Mouse (Mus musculus) cerebellum, postnatal 4 days (tissue): ENCODE measurements around the gene Rtn4r.

Experiments
- DNase-seq, 2 experiments: peaks; one replicate each; pipeline ENCODE4 v3.0.0; 2022; ENCODE audit warnings: low spot score in 2 of 2, mixed read lengths in 1 of 2

The Rtn4r gene

DNA sequence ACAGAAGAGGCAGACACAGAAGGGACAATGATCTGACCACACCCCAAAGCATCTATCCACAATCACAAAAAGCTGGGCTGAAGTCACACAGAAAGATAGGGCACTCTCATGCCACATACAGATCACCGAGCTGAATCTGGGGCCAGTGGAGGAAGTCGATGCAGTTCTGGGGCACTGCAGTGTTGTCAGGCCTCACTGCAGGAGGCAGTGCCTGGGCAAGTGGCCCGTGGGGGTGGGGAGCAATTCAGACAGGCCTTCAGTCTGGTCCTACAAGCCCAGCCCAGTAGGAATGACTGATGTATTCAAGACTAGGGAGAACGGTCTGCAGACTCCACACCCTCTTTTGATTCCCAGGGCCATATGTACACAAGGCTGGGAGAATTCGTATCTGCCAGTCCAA lies 2.8 kb upstream of the Rtn4r start:
- DNase-seq, result peak in 1 of 2 experiments; percentile 44

DNA sequence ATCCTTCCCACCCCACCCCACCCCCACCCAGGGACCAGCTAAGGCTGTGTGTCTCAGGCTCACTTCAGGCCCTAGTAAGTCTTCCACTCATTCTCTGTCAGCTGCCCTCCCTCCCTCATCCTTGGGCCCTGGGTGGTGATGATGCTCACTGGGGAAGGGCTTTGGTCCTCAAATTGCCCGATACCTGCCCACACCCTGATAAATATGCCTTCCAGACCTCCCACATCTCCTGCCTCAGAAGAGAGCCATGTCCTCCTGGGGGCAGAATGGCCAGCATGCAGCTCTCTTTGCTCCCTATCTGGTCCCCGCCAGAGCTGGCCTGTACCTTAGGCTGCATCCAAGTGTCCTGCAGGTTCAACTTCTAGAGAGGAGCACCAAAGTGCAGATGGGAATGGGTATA lies 2.3 kb upstream of the Rtn4r start:
- DNase-seq, result no peak

DNA sequence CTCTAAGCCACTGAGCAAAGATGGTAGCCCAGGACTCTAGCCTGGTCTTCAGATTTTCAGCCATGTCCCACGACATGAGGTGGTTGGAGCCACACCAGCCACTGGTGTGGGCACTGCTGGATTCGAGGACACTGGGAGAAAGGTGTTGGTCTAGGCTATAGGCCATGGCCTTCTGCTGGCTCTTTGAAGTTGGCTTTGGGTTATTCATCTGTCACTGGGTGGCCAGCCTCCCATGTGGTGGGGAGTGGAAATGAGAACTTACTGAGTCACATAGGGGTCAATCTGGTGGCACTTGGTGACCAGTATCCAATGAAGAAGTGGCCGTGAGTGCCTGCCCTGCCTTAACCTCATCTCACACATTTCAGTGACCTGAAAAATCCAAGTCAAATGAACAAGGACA lies 1.2 kb upstream of the Rtn4r start:
- no peak for DNase-seq

DNA sequence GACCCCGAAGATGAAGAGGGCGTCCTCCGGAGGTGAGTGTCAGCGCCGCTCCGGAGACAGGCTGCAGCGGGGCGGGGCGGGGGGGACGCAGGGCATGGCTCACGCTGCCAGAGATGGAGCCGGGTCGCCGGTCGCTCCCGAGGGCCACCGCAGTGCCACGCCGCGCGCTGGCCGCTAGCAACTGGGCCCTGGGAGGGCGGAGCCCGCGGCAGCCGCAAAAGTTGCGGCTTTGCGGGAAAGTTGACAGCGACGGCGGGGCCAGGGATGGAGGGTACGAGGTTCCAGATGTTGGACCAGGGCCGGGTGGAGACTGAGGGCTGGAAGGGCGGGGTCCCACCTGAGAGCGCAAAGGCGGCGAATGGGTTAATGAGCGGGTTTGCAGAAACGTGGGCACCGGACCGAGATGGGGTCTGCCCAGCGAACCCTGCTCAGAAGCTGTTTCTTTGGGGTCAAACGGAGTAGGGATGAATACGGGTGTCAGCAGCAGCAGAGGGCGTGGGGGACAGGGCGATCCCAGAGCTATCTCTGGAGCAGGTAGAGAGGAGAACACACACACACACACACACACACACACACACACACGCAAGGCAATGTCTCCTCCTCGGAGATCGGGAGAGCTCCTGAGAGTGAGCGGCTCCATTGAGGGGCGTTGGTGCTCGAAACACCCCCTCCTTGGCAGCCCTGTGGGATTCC lies 575 bp downstream of the Rtn4r start:
- no peak for DNase-seq

DNA sequence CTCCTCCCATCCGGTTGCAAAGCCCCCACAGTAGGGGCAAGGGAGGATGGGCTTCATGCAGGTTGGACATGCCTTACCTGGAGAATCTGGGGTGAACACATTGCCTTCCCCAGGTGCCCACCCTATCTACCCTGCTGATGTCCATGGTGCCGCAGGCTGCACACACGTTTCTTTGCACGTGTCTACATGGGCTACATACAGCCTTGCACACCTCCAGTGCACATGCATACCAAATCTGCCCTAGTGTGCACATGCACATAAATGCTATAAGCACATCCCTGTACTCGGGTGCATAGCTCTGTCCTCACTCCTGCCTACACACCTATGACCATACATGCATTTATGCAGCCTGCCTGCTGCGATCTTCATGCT lies 1.1 kb downstream of the Rtn4r start:
- no peak for DNase-seq

DNA sequence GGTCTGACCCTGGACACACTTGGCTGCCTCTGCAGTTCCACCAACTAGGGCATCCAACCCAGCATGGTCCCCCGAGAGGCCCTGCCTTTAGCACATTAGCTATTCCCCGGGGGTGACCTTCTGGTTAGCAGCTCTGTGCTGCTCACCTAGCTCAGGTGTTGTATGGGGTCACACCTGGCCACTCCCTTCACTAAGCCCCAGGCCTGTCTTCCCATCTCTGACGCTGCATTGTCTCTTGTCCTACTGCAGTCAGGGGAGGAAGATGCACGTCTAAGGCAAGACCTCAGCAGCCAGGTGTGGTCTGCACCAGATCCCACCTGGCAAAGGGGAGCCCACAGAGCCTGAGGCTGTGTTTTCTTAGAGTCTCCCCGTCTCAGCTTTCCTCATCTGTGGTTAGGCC lies 2.0 kb downstream of the Rtn4r start:
- DNase-seq, result no peak

DNA sequence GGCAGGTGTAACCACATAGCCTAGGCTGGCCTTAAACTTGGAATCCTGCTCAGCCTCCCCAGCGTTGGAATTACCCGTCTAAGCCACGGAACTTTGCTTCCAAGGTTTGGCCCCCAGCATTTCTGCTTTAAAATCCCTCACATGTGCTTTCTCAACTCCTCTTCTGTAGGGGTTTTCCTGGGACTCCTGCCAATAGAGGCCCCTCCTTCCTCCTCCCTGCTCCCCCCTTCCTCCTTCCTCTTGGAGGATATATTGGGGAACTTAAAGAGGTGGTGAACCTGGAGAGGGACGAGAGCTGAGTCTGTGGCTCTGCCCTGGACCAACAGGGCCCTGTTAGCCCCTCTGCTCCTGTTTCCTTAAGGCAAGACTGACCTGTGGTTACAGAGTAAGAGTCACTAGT lies 2.8 kb downstream of the Rtn4r start:
- DNase-seq, result no peak

DNA sequence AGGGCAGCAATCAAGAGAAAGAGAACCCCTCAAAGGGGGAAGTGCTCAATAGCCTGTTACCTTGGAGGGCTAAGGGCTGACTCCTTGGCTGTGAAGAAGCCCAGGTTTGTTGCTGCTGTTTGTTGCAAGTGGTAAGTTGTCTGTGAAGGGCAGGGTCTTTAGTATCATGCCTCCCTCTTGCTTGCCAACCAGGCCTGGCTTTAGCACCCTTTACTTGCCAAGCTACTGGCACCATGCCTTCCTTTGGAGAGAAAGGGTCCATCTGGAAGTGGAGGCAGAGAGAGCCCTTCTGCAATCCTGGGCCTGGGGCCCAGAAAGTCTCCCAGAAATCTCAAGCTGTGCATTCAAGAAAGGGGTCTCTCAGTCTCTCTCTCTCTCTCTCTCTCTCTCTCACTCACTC lies 3.3 kb downstream of the Rtn4r start:
- peak in 1 of 2 experiments; percentile 78 for DNase-seq

DNA sequence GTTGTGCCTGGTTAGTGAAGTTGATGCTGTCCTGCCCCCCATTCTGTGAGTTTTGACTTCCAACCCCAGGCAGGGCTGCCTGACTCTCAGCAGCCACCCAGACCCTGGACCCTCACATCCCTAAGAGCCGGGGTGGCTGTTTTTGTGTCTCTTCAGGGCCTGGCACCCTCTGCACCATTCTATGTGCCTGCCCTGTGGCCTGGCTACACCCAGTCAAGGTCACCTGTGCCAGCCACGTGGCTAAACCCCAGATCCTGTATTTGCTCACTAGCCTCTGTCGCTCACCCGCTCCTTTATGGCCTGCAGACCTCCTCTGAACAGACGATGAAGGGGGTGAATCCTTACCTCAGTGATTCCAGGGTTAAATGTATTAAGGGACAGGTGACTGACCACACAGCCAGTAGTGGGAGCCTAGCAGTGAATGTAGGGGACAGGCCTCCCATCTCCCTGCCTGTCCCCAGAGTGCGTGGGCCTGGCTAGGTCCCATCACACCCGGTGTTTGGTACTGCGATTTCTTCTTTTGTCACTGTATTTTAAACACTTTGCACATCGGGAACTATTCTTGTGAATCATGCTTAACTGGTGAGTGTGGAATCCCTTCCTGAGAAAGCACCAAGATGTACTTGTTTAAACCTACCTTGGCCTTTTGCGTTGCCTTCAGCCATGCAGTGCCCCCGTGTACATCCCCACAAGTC lies 4.0 kb downstream of the Rtn4r start:
- DNase-seq, result no peak

DNA sequence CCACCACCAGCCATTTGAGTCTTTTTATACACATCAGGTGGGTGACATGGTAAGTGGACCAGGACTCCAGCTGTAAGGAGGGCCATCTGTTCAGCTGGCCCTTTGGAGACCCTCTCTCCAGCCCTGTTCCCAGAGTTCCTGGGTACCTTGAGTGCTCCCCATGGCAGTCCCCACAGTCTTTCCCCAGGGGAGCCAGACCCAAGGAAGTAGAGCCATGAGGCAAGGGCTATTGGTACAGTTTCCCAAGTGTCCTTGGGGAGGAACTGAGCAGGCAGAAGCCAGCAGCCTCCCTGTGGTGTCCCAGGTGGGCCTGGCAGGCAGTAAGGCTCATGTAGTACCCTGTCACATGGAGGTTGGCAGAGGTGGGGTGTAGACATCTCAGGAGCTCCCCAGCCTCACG lies 4.6 kb downstream of the Rtn4r start:
- no peak for DNase-seq

DNA sequence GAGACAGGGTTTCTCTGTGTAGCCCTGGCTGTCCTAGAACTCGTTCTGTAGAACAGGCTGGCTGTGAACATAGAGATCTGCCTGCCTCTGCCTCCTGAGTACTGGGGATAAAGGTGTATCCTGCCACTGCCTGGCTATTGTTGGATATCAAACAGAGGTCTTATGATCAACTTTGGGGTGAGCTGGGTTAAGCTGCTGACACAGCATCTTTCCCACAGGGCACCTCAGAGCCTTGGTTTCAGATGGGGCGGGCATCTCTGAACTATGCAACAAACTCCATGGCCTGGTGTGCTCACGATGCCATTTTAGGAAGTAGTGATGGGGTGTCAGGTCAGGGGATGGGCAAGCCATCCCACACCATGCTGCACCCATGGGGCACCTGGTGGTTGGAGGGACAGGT lies 5.1 kb downstream of the Rtn4r start:
- no peak for DNase-seq

DNA sequence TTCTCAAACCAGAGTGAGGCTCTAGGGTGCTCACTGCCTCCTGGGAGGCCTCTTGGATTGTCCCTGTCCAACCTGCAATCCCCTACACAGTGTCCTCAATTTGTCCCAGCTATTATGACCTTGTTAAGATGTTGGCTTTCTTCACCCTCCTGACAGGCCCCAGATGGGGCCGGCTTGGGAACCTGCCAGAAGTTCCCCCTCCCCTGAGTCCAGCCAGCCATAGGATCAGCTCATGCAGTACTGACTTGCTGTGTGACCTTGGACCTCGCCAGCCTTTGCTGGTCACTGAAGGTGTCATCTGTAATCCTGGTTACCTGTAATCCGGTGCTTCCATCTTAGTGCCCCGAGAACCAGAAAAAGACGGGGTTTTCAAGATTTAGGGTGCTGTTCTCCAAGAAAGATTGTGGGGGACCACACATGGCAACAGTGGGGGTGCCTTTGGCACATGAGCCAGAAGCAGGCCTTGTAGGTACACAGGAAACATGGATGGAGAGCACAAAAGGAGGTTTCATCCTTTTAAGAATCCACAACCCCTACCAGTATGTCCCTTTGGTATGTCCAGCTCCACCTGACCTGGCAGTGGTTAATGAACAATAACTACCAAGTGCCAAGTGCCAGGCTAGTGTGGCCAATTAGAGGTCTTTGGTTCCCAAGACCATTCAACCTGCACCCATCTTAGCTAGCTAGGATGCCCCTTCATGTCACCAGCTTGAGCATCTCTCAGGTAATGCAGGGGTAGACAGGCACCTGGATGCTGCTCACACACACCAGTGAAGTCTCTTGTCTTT lies 5.9 kb downstream of the Rtn4r start:
- DNase-seq, result no peak

DNA sequence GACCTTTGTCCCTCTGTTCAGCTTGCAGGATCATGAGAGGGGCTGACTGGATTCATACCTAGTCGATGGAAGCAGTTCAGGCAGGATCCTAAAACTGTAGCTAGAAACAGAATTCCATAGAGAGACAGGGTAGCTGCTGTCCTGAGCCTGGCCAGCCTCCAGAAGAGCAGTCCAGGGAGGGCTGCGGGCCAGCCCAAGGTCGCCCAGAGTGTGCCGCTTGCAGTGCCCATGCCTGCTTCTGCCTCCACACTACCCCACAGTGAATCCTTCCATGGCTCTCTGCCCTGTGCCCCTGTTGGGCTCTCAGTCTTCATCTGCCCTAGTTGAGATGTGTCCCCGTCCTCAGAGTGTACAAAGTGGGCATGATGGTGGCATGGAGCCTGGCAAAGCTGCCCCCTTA lies 7.8 kb downstream of the Rtn4r start:
- DNase-seq, result no peak

DNA sequence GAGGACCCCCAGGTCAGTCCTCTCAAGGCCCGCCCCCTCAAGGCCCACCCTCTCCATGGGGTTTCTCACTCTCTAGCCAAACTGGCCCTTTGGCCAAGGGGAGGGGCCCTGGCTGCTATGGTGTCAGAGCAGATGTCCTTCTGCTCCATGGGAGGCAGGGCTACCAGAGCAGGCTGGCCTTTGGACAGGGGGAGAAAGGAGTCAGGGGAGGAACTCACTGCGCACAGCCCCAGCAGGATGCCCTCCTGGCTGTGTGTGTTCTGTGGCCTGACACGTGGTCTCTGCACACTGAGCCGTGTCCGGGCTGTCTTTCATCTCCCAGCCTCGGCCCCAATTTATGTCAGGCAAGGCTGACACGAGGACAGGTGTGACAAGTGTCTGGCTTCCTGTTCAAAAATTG lies 8.6 kb downstream of the Rtn4r start:
- DNase-seq, result no peak

DNA sequence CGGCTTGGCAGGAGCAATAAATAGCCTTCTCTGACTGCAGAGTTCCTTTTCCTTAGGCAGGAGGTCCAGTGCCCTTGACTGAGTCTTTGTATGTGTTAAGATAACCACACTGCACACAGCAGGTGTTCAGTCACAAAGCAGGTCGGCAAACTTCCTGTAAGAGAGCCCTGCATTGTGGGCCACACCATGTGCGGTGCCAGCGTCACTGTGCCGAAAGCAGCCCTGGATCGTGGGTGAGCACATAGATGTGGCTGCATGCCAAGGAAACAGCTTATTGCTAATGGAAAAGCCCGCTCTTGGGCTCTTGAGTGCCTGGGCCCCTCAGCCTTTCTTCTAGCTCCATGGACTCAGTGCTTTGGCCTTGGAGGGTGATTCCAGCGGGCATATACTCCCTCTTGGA lies 16.8 kb downstream of the Rtn4r start:
- no peak for DNase-seq

DNA sequence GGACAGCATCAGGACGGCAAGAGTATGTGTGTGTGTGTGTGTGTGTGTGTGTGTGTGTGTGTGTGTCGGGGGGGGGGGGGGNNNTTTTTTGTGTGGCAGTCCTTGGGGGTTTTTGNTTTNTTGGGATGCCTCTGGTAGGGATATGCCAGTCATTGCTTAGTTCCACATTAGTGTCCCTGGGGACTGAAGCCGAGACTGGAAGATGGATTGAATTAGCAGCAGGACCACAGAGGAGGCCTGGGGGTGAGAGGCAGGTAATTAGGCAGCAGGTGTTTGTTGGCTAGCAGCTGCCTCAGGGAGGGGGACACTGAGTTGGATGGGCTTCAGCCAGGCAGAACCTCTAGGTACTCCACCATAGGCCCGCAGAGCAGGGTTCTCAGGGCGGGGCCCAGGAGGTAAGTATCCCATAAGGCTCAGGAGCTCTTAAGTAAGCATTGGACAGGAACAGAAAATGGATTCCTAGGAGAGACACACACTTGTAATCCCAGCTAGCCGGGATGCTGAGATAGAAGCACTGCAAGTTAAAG lies 18.0 kb downstream of the Rtn4r start:
- no peak for DNase-seq

DNA sequence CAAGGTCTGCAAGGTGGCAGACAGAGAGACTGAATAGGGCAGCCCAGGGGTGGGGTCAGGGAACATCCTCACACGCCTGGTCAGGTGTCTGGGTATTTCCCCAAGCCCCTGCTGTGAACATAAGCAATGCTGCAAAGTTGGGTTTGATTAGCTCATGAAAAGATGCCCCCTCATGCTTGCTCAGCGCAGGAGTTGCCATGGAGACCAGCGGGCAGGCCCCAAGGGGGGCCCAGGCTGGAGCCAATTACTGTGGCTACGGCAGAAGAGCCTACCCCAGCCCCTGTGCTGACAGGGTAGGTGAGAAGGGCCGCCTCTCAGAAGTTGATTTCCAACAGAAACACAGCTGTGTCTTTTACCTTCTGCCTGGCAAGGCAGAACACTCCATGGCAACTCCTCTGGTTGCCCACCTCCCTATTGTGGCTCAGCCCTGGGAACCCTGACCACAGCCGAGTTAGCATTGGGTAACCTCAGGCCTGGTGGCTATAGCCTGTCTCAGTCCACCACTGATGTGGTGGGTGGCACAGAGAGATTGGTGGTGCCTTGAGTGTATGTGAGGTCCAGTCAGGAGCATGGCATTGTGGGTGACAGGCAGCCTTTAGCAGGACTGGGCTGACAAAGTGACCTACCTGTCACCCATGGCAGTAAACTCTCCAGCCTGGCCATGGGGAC lies 20.9 kb downstream of the Rtn4r start:
- DNase-seq, result no peak

DNA sequence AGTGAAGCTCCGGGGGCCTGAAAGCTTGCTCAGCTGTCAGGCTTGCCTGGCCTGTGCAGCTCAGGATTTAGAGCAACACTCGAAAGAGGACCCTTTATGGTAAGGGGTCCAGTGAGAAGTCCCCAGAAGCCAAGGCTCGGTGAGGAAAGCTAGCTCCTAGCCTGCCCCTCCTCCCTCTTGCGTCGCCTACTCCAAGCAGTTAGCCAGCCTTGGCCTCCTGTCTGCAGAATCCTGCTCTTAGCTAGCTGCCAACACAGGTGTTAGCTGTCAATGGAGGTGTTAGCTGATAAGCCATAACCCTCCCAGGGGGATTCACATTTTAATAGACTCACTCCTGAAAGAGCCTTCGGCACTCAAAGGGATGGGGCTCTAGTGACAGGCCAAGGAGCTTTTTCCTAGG lies 21.8 kb downstream of the Rtn4r start:
- DNase-seq, result no peak

DNA sequence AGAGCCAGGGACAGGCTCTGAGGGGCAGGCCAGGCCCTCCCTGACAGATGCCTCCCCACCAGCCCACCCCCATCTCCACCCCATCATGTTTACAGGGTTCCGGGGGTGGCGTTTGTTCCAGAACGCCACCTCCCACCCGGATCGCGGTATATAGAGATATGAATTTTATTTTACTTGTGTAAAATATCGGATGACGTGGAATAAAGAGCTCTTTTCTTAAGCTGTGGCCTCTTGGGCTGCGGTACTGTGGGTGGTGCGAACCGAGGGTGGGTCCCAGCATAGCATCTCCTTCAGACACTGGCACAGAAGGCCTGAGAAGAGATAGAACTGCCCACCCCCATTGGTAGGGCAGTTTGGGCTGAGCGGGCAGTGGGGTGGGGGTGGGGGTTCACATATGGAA lies 24.7 kb downstream of the Rtn4r start:
- DNase-seq, result no peak

DNA sequence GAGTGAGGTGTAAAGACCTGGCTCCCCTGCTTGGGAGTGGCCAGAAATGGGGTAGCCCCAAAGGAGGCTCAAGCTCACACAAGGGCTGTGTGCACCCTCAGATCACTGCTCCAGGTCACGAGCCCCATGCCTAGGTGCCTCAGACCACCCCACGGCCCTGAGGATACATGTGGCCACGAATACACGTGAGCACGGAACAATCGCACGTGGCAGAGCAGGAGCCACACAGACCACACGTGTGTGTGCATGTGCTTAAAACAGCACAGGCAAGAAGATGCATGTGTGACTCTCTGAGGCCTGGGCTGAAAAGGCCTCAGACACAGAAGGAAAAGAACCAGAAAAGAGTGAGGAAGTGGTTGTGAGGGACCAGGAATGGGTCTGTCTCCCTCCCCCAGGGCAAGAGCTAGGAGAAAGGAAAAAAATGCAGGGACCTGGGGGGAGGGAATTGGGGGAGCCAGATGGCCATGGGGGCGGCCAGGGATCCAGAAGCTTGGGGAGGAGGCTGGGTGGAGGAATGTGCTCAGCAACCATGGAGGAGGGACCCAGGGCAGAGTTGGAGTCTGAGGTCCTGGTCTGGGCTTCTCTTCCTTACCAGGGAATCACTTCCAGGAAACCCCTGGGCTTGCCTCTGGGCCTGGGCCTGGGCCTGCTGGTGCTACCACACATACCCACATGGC lies 25.5 kb downstream of the Rtn4r start:
- no peak for DNase-seq

DNA sequence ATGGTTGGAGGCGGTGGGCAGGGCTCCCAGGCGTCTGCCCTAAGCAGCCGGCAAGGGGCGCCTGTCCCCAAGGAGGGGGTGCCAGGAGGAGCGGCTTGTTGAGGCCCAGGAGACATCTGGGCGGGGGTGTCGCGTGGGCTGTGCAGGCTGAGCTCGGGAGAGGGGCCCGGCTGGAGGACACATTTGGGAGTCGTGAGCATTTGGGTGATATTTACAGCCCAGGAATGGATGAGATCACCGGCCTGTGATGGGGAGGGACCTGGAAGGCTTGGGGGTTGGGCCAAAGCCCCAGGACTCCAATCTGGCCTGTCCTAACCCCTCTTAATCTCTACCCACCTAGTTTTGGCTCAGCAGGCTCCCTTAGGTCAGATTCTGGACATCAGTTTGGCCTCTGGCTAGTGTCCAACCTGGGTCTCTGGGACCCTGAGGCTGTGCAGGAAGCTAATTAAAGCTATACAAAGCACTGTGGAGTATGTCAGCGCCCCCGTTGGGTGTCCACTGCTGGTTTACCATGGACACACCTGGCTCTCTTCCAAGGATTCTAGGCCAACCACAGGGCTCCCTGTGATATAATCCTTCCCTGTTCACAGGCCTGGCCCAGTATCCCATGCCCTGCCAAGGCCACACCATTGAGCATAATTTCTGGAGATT lies 27.2 kb downstream of the Rtn4r start:
- peak in 1 of 2 experiments; percentile 61 for DNase-seq
